Mouse (Mus musculus) cortical plate, adult 2 months (tissue): ENCODE results near the gene Rnf41.

ENCODE experiments used
- CTCF ChIP-seq: fragments of 200-500 bp; IDR thresholded peaks from 2 replicates; pipeline ENCODE4 v1.5.1; 2011; ENCODE audit warnings: mild to moderate bottlenecking, control low read depth, low read length; ENCODE audit not compliant: insufficient read depth; ENCODE audit errors: extremely low read depth
- POLR2A ChIP-seq: fragments of 200-500 bp; IDR thresholded peaks from 2 replicates; pipeline ENCODE4 v1.6.1; 2011; ENCODE audit warnings: mild to moderate bottlenecking, low read length, control low read depth; ENCODE audit not compliant: insufficient read depth; ENCODE audit errors: extremely low read depth

DNA sequence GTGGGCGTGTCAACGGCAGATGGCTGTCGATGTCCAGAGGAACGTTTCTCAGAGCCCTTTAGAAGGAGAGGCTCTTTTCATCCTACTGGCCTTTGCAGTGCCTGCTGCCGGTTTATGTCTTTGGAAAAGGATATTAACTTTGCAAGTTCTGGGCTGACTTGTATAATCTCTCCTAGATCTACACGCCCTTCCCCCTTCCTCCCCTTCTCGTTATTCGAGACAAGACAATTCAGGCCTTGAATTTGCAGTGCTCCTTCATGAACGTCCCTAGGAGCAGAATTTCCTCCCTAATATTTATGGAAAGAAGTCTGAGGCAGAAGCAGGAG, 42.3 kb upstream of the Rnf41 start:
- TF ChIP-seq POLR2A (no peak; the same call in 1 of the 2 replicates), CTCF (no peak)
